Mouse (Mus musculus) MN1 (cell line): ENCODE data around the gene Usp22.
A peak's percentile ranks its signal among the peaks of the same experiment; 100 is the strongest.
"Not testable (repeated sequence)": the region's sequence is repeated elsewhere in the genome, so short reads cannot be mapped to it uniquely, and the experiment has no call there.

Experiments used
- DNase-seq: peaks from one replicate; pipeline ENCODE4 v3.0.0-alpha.2; 2016; ENCODE audit warnings: low spot score

Gene Usp22

DNA sequence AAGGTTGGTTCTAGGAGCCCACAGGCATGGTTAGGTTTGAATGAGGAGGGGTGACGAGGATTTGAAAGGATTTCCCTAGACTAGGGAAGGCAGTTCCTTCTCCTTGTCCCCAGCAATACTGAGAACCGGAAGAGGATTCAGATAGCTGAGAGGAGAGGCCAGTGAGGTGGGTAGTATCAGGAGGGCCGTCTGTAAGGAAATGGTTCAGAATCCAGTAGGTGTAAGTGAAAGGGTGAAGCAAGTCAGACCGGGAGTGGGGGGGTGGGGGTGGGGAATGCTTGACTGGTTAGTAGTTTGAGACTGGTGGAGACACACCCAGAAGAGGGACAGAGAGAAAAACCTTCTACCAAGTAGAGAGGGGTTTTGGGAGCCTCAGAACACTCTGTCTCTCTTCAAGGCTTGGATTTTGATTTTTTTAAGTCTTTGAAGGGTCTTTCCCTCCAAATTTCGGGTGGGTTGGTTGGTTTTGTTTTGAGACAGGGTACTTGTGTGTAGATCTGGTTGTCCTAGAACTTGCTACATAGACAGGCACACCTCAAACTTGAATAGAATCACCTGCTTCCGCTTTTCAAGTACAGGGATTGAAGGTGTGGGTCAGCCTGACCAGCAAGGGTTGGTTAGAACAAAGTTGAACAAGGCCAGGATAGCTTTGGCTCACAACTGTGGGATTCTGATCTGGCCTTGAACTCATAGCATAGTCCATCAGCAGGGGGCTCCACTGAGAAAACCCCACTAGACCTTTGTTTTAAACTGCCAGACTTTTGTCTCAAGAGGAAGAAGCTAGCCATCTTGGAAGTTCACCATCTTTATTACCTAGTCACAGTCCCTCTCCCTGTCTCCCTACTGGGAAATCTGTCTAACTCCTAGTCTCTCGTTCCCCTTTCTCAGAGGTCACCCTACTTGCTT is 31.0 kb downstream of the Usp22 start:
- no peak for DNase-seq

DNA sequence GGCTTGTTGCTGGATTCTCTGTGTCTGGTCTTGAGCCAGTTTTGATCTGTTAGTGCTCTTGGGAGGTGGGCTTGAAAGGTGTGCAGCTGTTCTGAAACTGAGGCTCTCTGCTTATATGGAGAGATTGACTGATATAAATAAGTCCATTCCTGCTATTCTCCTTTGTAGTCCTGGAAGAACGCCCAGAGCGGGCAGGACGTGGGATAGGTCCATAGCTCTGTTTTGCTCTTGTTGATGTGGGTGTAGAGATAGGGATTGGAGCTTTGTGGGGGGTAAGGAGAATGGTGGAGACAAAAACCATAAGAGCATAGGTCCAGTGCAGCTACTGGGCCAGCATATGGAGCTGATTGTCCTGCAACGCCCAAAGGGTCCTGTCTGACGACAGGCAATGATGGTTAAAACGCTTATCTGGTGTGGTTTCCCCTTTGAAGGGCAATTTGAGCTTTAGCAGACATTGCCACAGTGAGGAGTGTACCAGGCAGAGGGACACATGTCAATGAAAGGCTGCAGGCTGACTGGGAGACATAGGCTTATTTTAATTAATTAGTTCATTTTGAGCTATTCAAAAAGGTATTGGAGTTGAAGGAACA is 31.8 kb downstream of the Usp22 start:
- DNase-seq, result no peak

- DNase-seq, result no peak
These were observed 32.6 kb downstream of the Usp22 start for GRCm38 (mm10) chr11:61142262-61142661.

DNA sequence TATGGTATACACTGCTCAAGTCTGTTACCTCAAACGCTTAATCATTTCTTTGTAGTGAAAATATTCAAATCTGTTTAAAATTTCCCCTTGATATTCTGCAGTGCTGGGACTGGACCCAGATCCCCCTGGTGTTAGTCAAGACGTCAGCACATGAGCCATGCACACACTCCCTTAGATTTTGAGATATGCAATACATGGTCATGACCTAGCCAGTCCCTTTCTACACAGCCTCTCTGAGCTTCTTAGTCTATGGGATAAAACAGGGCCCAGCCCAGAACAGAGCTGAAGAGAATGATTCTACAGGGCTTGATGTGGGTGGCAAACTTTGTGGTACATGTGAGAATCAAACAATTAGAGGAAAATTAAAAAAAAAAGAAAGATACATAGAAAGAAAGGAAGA is 33.2 kb downstream of the Usp22 start:
- no peak for DNase-seq

DNA sequence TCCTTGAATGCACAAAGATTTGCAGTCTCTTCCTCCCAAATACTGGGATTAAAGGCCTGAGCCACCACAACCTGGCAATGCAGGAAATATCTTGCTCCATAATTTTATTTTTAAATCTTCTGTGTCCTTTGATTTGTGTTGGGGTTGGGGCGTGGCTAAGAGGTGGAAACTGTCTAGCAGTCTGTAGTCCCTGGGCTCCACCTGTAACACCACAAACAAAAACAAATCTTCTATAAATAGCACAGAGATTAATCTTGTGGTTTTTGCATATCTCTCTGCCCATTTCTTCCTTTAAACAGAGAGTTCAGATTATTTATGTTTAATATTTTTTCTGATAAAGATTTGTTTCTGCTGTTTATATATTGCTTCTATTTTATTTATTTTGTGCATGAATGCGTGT is 41.9 kb downstream of the Usp22 start:
- DNase-seq, result no peak

GRCm38 (mm10) chr11:61130646-61131045 is 44.2 kb downstream of the Usp22 start:
- not testable (repeated sequence) for DNase-seq

DNA sequence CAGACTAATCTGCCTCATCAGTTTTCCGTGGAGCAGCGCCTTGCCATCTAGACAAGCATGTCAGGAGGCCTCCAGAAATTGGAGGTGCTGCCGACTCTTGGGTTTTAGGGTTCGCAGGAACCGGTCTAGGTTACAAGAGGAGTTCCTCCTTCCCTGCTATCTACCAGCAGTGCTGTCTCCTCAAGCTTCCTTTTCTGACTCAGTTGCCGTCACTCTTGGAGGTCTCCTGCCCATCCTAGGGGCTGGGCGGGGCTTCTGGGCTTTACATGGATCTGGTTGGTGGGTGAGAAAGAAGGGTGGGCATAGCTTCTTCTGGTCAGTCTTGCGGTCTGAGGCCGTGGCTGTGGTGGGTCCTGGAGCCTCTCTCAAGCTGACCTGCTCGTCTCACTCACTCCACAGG is 45.5 kb downstream of the Usp22 start:
- DNase-seq, result no peak

DNA sequence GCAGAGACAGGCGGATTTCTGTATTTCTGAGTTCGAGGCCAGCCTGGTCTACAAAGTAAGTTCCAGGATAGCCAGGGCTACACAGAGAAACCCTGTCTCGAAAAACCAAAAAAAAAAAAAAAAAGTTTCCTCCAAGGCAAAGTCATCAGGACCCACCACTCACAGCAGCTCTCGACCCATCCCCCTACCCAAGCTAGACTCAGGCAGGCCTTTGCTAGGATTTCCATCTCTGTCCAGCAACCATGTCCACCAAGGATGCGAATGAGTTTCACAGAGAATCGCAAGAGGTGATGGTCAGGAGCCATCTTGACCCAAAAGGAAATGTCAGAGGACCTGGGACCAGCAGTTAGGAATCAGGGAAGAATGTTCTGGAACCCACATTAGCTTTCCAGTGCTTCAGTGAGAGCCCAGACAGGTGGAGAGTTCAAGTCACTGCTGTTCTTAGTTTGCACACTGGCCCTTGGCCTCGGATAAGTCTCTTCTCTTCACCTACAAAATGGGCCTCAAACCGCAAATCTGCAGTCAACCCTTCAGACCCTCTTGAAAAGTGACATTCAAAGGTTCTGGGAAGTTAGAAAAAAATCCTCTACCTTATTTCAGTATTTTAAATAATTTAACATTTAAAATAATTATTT is 47.3 kb downstream of the Usp22 start:
- DNase-seq, result no peak

GRCm38 (mm10) chr11:61126606-61127355 is 48.1 kb downstream of the Usp22 start, which contains the start of gene Tnfrsf13b:
Tnfrsf13b (plus strand) TSS chr11:61126755.
- no peak for DNase-seq

DNA sequence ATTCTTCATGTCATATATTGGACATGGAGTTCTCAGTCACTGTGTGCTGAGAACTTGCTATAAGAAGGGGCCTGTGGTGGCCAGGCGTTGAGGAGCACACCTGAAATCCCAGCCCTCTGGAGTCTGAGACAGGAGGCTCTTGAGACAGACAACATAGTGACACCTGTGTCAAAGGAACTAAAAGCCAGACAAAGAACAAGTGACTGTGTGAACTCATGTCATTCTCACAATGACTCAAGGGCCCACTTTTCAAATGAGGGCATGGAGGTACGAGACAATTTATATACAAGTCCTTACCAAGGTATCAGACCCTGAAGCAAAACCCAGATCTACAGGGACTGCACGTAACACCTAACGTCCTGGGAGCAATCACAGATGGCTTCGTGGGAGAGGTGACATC is 48.9 kb downstream of the Usp22 start:
- DNase-seq, result no peak

DNA sequence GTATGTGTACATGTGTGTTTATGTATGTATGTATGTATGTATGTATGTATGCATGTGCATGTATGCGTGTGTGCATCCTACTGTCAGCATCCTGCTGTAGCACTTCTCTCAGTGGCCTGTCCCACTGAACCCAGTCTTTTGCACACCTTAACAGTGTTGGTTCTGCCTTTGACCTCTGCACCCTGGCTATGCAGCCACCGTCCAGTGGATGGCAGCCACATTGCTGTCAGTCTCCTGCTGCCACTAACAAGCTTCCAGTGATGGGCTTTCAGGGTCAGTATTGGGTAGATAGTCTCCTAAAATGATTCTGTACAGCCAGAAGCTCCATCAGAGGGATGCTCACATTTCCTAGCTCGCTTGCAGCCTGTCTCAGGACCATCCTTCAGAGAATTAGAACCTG is 51.0 kb downstream of the Usp22 start:
- DNase-seq, result no peak

DNA sequence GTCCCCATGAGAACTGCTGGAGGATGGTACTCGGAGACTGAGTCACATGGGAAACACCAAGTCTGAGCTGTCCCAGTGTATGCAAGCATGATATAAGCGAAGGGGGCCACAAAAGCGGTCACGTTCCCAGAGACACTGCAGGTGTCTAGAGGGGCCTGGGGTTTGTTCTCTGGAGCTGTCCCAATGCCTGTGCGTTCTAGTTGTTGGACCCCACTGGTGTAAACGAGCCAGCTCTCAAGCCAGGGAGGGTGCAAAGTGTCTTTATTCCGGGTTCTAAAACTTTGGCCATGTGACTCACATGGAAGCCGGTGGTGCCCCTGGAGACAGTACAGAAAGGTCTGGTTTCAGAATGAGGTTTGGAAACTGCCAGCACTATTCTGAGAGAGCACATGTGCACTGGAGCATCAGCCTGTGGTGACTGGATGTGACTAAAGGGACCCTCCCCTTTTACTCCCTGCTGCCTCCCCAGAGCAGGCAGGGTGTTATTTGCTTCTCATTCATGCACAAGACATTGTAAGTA is 52.0 kb downstream of the Usp22 start:
- DNase-seq, result no peak

DNA sequence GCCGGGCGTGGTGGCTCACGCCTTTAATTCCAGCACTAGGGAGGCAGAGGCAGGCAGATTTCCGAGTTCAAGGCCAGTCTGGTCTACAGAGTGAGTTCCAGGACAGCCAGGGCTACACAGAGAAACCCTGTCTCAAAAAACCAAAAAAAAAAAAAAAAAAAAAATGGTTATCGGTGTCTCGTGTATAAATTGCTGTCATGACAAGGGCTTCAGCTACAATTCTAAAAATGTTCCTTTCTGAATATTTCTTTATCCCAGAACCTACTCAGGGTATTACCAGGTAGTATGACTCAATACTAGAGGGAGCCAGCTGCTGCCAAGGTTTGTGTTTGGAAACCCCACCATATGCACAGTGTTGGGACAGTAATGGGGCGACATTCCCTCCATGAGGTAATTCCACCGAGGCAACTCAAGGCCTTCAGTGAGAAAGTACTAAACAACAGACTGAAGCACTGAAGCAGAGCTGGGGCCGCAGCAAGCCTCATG is 52.5 kb downstream of the Usp22 start:
- DNase-seq, result no peak

- peak; percentile 36 for DNase-seq
These were observed 54.8 kb downstream of the Usp22 start for GRCm38 (mm10) chr11:61119996-61120583.

- DNase-seq, result no peak
These were observed 58.6 kb downstream of the Usp22 start for GRCm38 (mm10) chr11:61116226-61116625.

- DNase-seq, result no peak
These were observed 62.4 kb downstream of the Usp22 start for GRCm38 (mm10) chr11:61112323-61112995.

- no peak for DNase-seq
These were observed 63.4 kb downstream of the Usp22 start for GRCm38 (mm10) chr11:61111472-61111871.

DNA sequence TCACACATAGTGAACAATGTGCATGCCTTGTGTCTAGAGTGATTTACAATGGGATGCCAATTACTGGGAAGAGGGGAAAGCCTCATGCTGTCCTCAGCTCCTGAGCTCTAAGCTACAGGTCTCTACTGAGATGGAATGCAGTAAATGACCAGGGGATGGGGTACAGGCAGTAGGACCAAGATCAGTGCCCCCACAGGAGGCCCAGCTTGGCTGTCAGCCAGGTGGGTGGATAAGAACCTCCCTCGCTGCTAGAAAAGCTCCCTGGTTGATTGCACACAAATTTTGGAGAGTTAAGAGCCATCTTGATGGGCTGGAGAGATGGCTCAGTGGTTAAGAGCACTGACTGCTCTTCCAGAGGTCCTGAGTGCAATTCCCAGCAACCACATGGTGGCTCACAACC is 63.9 kb downstream of the Usp22 start:
- no peak for DNase-seq

- no peak for DNase-seq
These were observed 64.7 kb downstream of the Usp22 start for GRCm38 (mm10) chr11:61110113-61110512.

GRCm38 (mm10) chr11:61109707-61110106 is 65.1 kb downstream of the Usp22 start:
- DNase-seq, result no peak

DNA sequence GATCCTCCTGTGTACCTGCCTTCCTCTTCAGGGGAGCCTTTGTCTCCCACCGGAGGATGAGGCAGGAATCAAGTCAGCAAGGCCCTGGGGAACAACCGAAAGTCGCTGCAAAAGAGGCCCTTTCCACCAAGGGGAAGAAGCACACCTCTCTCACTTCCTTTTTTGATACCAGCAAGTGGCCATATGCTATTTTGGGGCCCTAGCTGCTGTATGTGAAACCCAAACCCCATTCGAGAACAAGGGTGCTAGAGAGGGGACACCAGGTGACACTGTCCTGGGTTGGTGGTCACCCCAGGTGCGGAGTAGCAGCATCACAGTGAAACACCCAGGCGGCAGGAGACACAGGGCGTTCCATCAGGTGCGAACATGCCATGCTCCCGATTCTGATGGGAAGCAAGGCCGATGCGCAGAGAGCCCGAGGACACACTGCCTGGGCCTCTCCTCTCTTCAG is 65.9 kb downstream of the Usp22 start:
- DNase-seq, result no peak
